In genomic region chr2:62346771-62347170, GRCm38 (mm10) we compare ENCODE assay signal across 16 mouse cellular contexts.
DNase-seq lines count a peak whose midpoint lies in the region; TF ChIP-seq lines count a peak whose summit lies in the region.
"Had no signal": no experiment of that assay in that cellular context is flagged by ENCODE, and none has a peak within 500 bp of the region (broad histone marks: within the 10 kb centered on the region; RNA-seq: fewer than 3 reads in every experiment).

No protein-coding gene starts in this region.

- peak; percentile 10 for DNase-seq in embryo, embryonic 10.5 days (ENCODE audit: low spot score)
- no peak for DNase-seq in embryo, embryonic 9.5 days (ENCODE audit: extremely low spot score)
- DNase-seq in layer of hippocampus, adult 2 months (ENCODE audit: low spot score in 2 of 2) = no peak
- no peak for DNase-seq in layer of hippocampus, postnatal 25 days (ENCODE audit: extremely low spot score in 1 of 2, low spot score in 1 of 2)
- peak; percentile 80 for DNase-seq in 416B (ENCODE audit: low read depth)
- DNase-seq in induced T-regulatory cell, adult 2 months (ENCODE audit: low read depth) = peak; percentile 47
- DNase-seq in right cerebral cortex, postnatal 14 days = no peak
- no peak for DNase-seq in spleen, adult 18-20 months
- DNase-seq: adrenal gland, adult 2 months; B cell, adult 2 months; kidney, postnatal 10 days had no signal

- H3K27ac ChIP-seq in layer of hippocampus, adult 2 months = no peak overlapping the region
- H3K27ac ChIP-seq: embryonic facial prominence, embryonic 12.5 days; forebrain, embryonic 12.5 days; heart, embryonic 10.5 days; limb, embryonic 15.5 days; macrophage had no signal

- H3K4me3 ChIP-seq in layer of hippocampus, adult 2 months = no peak overlapping the region
- H3K4me3 ChIP-seq: embryonic facial prominence, embryonic 12.5 days; forebrain, embryonic 12.5 days; heart, embryonic 10.5 days; limb, embryonic 15.5 days had no signal

- peak; percentile 73 for TF ChIP-seq CTCF in layer of hippocampus, adult 2 months (conservative IDR thresholded peaks at IDR 0.05)

Comparison
In these comparisons a context has a peak if more than half of its experiments do, and no peak if none do; other contexts are left out.
1. DNase-seq: peak in embryo, embryonic 10.5 days (single experiment), 416B (single experiment) and induced T-regulatory cell, adult 2 months (single experiment); none in embryo, embryonic 9.5 days (single experiment), layer of hippocampus, adult 2 months (0 of 2), layer of hippocampus, postnatal 25 days (0 of 2), right cerebral cortex, postnatal 14 days (single experiment) and spleen, adult 18-20 months (0 of 2).